Mouse (Mus musculus) embryo, embryonic 11 days (tissue): ENCODE results near the gene Ccdc126.
A peak's percentile ranks its signal among the peaks of the same experiment; 100 is the strongest.

Experiments used
- DNase-seq: peaks from one replicate; pipeline ENCODE4 v3.0.0-alpha.2; 2015

The Ccdc126 gene

GRCm38 (mm10) chr6:49349826-49350225 lies 30.8 kb downstream of the Ccdc126 start:
- no peak for DNase-seq

DNA sequence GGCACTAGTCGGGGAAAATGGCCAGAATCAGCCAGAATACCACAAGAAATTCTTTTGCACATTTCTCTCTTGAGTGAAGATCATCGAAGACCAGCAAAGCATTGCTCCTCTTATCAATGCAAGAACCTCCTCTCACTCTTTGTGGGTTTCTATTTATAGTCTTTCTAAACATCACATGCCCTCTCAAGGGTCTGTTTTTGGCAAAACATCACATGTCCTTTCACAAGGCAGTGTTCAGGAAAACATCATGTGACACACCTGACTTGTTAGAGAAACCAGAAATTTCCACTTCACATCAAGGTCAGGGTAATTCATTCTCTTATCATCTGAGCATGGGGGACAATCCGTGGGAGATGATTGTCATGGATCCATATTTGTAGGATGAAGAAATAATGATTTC lies 35.5 kb downstream of the Ccdc126 start:
- DNase-seq = no peak

GRCm38 (mm10) chr6:49355171-49355570 lies 36.1 kb downstream of the Ccdc126 start:
- DNase-seq = no peak

- peak; percentile 11 for DNase-seq
These were observed 41.3 kb downstream of the Ccdc126 start for GRCm38 (mm10) chr6:49360420-49360819.

DNA sequence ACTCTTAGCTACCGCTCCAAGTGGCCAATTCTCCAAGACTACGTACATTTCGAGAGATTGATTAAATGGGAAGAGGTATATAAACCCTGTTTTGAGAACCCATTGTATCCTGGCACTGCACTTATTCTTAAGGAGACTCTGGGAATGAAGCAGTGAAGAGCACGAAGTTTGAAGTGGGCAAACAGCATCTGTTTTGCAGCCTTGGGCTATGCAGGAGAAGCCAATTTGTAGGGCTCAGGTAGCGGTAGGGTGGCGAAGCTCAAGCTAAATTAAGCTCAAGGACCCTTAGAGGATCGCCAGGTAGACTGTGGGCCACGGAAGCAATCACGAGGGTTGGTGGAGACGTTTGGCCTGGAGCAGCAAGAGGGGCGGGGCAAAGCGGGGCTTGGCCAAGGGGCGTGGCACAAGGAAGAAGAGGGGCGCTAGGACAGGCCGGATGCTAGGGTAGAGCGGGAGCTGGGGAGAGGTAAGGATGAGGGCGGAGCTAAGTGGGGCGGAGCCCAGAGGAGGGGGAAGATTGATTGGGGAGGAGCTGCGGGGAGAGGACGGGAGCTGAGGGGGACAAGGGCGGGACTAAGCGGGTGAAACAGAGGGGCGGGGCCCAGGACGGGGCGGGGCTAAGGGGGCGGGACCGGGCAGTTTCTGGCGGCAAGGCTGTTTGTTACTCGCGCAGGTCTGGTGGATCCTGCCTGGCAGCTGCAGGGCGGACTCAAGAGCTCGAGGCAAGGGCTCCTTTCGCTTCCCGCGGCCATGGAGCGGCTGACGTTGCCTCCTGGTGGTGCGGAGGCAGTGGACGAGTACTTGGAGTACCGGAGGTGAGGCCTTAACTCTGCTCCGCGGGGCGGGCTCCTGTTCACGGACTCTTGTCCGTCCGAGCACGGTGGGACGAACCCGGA lies 48.3 kb downstream of the Ccdc126 start, which contains the start of gene Fam221a:
Fam221a (plus strand) TSS at position 581 of the 896 bp plus-strand sequence.
- peak; percentile 95 for DNase-seq

GRCm38 (mm10) chr6:49368212-49368611 lies 49.1 kb downstream of the Ccdc126 start:
- peak; percentile 28 for DNase-seq

GRCm38 (mm10) chr6:49372705-49373104 lies 53.6 kb downstream of the Ccdc126 start:
- DNase-seq = no peak

DNA sequence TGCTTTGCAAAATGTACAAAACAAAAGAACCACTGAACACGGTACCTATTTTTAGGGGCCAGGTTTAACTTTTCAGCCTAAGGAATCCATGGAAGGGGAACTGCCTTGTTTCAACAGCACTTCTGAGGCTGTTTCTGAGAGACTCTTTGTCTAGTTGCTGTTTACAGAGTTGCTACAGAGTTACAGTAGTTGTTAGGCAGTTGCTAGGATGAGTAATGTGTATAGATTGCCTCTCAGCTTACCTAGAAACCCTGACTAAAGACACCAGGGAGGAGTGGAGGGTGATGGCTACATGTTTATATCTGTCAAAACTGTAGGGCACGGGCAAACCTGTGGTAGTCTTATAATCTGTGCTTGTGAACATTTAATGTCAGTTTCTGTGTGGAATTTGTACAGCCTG lies 54.9 kb downstream of the Ccdc126 start:
- DNase-seq = no peak

GRCm38 (mm10) chr6:49378328-49378727 lies 59.3 kb downstream of the Ccdc126 start:
- no peak for DNase-seq
